Mouse (Mus musculus): ENCODE results near the gene Ap5s1. TPM values are rescaled to one million over a fixed set of nuclear protein-coding genes. Genes with fewer than 3 reads are reported as not detected.

Gene Ap5s1
- polyA plus RNA-seq (2012) = 1.7 and 6.7 TPM in 2 replicates

GRCm38 (mm10) chr2:131206778-131207177 lies at the start of gene Ap5s1:
Gene Ap5s1, plus strand, starts transcription at chr2:131207078.
- no peak for TF ChIP-seq GATA1 (IDR thresholded peaks at IDR 0.05; ENCODE audit: low read length)

GRCm38 (mm10) chr2:131159491-131159910 lies 47.4 kb upstream of the Ap5s1 start:
- TF ChIP-seq GATA1 (IDR thresholded peaks at IDR 0.05; ENCODE audit: low read length) = no peak

- TF ChIP-seq GATA1 (IDR thresholded peaks at IDR 0.05; ENCODE audit: low read length) = no peak
These were observed 46.8 kb upstream of the Ap5s1 start, which contains the start of gene 1700037H04Rik for GRCm38 (mm10) chr2:131159938-131160581. Gene 1700037H04Rik, minus strand, starts transcription at chr2:131160081.

DNA sequence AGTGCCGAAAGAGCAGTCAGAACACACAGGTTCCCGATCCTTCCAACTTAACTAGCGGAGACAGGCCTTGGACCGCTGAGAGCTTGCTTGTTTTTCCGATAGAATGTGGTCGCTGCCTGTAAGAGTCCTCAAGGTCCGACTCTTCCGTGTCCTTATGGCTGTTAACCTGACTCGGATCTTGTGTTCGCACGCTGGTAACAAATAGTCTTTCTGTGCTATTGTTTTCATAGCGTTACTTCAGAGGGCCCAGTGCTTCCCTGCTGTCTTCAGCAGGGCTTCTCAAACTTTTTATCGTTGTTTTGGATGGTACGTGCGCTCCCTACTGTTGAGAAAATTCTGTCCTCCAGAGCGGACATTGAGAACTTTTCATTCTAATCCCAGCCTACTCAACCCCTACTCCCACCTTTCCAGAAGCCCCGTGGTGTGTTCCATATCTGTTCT lies 46.2 kb upstream of the Ap5s1 start:
- TF ChIP-seq GATA1 (IDR thresholded peaks at IDR 0.05; ENCODE audit: low read length) = no peak

- TF ChIP-seq GATA1 (IDR thresholded peaks at IDR 0.05; ENCODE audit: low read length) = no peak
These were observed 43.0 kb upstream of the Ap5s1 start for GRCm38 (mm10) chr2:131163924-131164323.

GRCm38 (mm10) chr2:131166172-131166571 lies 40.7 kb upstream of the Ap5s1 start:
- TF ChIP-seq GATA1 (IDR thresholded peaks at IDR 0.05; ENCODE audit: low read length) = no peak

DNA sequence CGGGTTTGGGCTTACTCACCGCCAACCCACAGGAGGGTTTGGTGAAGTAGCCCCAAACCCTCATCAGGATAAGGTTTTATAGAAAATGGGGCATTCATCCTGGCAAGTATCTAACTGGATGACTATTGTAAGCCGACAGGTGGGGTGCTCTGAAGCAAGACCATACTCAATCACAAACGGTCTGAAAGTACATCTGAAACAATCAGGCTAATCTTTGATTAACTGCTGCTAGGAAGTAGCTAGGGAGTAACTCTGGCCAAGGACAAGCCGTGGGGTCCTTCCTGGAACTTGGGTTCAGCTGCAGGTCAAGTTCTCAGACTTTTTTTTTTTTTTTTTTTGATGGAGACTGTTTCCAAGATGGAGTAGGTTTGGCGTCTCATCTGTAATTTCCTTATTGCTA lies 38.9 kb upstream of the Ap5s1 start:
- no peak for TF ChIP-seq GATA1 (IDR thresholded peaks at IDR 0.05; ENCODE audit: low read length)

DNA sequence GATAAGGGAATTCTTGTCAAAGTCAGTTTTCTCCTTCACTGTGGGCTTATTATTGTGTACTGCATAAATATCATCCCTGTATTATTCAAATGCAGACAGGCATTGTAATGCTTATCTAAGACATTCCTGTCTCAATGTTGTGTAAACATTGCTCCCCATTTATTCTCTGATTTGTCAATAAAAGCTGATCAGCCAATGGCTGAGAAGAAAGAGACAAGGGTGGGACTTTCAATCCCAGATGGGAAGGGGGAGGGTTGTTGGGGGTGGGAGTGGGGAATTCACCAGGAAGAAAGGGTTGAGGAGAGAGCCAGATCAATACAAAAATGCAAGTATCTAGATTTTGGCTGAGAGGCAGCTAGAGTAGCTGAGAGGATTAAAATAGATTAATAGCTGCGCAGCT lies 38.0 kb upstream of the Ap5s1 start:
- no peak for TF ChIP-seq GATA1 (IDR thresholded peaks at IDR 0.05; ENCODE audit: low read length)

- no peak for TF ChIP-seq GATA1 (IDR thresholded peaks at IDR 0.05; ENCODE audit: low read length)
These were observed 35.9 kb upstream of the Ap5s1 start for GRCm38 (mm10) chr2:131170936-131171335.

DNA sequence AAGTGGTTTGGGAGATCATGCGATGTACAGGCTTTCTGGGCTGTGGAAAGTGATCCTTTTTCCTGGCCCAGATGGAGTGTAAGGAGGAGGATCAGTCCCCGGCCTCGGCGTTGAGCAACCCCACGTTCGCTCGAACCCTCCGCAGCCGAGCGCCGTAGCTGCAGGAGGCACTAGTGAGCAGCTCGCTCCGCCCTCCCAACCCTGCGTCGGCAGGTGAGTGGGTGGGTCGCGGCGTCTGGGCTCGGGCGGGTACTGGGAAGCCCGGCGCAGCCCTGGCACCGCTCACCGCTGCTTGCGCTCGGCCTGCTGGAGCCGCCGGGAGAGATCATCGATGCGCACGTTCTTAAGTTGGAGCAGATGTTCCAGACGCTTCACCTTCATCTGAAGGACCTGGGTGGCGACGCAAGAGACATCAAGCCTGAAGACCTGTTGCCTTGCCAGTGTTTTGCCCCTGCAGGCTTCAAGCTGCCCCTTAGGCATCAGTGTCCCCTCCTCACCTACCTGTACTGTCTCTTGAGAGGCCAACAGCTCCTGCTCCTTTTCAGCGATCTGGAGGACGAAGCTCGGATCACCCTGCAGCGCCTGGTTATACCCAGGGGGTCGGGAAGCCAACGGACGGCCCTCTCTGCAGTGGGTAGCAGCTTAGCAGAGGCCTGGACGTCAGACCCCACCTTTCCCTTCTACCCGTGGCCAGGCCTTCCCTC lies 35.3 kb upstream of the Ap5s1 start:
- TF ChIP-seq GATA1 (IDR thresholded peaks at IDR 0.05; ENCODE audit: low read length) = no peak

DNA sequence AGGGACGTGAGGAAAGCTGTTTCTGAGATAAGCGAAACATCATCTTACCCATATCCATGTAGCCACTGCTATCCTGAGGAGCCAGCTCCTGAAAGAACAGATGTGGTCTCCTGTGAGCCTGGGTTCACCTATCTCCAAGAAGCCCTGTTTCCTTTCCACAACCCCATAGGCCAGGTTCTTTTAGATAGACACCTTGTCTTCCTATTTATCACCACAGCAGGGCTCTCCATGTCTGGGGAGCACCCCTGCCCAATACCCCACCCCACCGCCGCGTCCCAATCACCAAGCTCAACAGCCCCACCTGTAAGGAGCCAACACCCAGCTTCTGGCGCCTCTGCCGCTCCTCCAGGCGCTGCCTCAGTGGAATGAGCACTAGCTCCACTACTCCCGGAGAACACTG lies 34.6 kb upstream of the Ap5s1 start:
- TF ChIP-seq GATA1 (IDR thresholded peaks at IDR 0.05; ENCODE audit: low read length) = no peak

DNA sequence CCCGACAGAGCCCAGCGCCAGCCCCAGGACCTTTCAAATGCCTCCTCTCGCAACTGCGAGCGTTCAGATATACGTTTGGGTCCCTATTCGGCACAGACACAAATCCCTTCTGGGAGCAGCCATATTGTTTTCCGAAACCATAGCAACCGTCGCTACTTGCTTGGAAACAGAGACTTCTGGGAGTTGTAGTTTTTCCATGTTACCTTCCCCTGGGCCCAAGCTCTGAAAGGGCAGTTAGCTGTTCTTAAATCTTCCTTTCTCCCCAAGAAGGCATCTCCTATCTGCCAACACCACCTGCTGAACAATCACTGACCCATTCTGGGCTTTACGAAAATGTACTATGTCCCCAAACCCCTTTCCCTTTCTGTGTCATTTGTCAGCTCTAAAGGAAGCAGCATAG lies 32.2 kb upstream of the Ap5s1 start:
- no peak for TF ChIP-seq GATA1 (IDR thresholded peaks at IDR 0.05; ENCODE audit: low read length)

DNA sequence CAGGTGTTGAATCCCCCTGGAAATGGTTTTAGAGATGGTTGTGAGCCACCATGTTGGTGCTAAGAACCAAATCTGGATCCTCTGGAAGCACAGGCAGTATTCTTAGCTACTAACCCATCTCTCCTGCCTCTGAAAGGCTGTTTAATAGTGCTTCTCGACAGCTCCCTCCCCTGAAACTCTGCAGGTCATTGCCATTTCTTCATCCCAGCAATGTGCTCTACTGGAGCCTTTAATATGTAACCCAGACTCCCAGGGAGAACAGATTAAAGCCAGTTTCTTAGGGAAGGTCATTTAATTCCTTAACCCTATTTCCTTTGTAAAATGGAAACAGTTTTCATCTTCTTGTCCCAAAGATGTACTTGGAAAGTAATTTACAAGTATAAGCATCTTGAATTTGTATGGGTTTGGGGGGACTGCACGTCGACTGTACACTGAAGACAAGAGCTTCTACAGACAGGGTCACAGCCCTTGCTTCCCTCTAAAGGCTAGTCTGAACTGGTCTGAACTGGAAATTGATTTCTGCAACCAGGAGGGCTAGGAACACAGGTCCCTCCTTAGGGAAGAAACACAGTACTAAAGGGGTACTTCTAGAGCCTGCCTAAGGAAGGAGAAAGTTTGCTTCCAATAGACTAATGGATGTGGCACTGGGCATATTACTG lies 31.5 kb upstream of the Ap5s1 start:
- TF ChIP-seq GATA1 (IDR thresholded peaks at IDR 0.05; ENCODE audit: low read length) = no peak

DNA sequence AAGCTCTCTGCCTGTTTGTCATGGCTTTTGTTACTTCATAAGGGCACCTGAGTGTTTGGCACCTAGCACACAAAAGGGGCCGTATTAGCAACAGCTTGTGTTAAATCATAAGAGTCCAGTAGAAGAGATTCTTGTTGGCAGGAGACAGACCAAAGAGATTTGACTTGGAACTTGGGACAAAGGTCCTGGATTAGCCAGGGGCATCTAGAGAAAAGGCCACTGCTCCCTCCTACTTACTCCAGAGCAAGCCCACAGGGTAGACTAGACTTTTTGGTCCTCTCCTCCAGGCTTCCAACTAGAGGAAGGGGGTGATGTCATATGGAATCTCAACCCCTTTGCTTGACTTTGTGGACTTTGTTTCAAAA lies 31.0 kb upstream of the Ap5s1 start:
- TF ChIP-seq GATA1 (IDR thresholded peaks at IDR 0.05; ENCODE audit: low read length) = no peak

GRCm38 (mm10) chr2:131176491-131176890 lies 30.4 kb upstream of the Ap5s1 start:
- TF ChIP-seq GATA1 (IDR thresholded peaks at IDR 0.05; ENCODE audit: low read length) = no peak

GRCm38 (mm10) chr2:131177932-131178331 lies 28.9 kb upstream of the Ap5s1 start:
- TF ChIP-seq GATA1 (IDR thresholded peaks at IDR 0.05; ENCODE audit: low read length) = no peak

Measured in G1E-ER4 (cell line).